Mouse (Mus musculus): Measurements from ENCODE around the gene Plxdc1. TPM values are rescaled to one million over a fixed set of nuclear protein-coding genes. Genes with fewer than 3 reads are reported as not detected.

Plxdc1 gene
- total and polyA plus RNA-seq, 3 experiments = 11.0 to 22.2 (median 17.5) TPM

Small RNA genes lying within 50 kb of the gene (microRNA-seq; reads per million reads assigned to microRNA genes)
- gene Gm22461 (0 reads per million in 2 experiments), gene Gm27597 (0 reads per million in 2 experiments)

Other genes starting within 250 kb of the Plxdc1 start
- 10 to 100 TPM; 26.9 to 27.2 TPM for gene Pip4k2b, start 241.7 kb downstream of the Plxdc1 start, total RNA-seq (2021)
- gene Pip4k2b, start 241.7 kb downstream of the Plxdc1 start, polyA plus RNA-seq (2012; rRNA removed) = 12.8 and 14.7 TPM in 2 replicates
- 10 to 100 TPM; 17.5 to 28.9 TPM for gene Cwc25, start 219.9 kb downstream of the Plxdc1 start, total RNA-seq (2021)
- gene Cwc25, start 219.9 kb downstream of the Plxdc1 start, polyA plus RNA-seq (2012; rRNA removed) = 5.1 and 6.5 TPM in 2 replicates
- gene 1700001P01Rik, start 210.5 kb downstream of the Plxdc1 start, total RNA-seq (2021) = under 1 TPM in 1 of 2 experiments, not detected in 1; 0.49 TPM
- not detected in 2 replicates for gene 1700001P01Rik, start 210.5 kb downstream of the Plxdc1 start, polyA plus RNA-seq (2012; rRNA removed)
- gene Rpl23, start 204.0 kb downstream of the Plxdc1 start, total RNA-seq (2021) = 100 to 1,000 TPM; 700 to 846 TPM
- gene Rpl23, start 204.0 kb downstream of the Plxdc1 start, polyA plus RNA-seq (2012; rRNA removed) = 13.7 and 14.2 TPM in 2 replicates
- gene Lasp1, start 187.4 kb downstream of the Plxdc1 start, total RNA-seq (2021) = 100 to 1,000 TPM; 118 to 172 TPM
- 127 and 138 TPM in 2 replicates for gene Lasp1, start 187.4 kb downstream of the Plxdc1 start, polyA plus RNA-seq (2012; rRNA removed)
- 1 to 10 TPM; 2.9 to 4.6 TPM for gene B230217C12Rik, start 145.7 kb downstream of the Plxdc1 start, total RNA-seq (2021)
- 1.8 and 2.5 TPM in 2 replicates for gene B230217C12Rik, start 145.7 kb downstream of the Plxdc1 start, polyA plus RNA-seq (2012; rRNA removed)
- gene Fbxo47, start 102.3 kb downstream of the Plxdc1 start, total RNA-seq (2021) = 1 to 10 TPM in 1 of 2 experiments, under 1 TPM in 1; 0.78 to 1.0 TPM
- 0.21 TPM in 1 of 2 replicates, not detected in the other for gene Fbxo47, start 102.3 kb downstream of the Plxdc1 start, polyA plus RNA-seq (2012; rRNA removed)
- gene Arl5c, start 9.7 kb upstream of the Plxdc1 start, total RNA-seq (2021) = 1 to 10 TPM in 1 of 2 experiments, under 1 TPM in 1; 0.29 to 1.2 TPM
- 0.43 and 0.87 TPM in 2 replicates for gene Arl5c, start 9.7 kb upstream of the Plxdc1 start, polyA plus RNA-seq (2012; rRNA removed)
- gene Cacnb1, start 36.6 kb upstream of the Plxdc1 start, total RNA-seq (2021) = 1 to 10 TPM; 6.9 to 9.6 TPM
- gene Cacnb1, start 36.6 kb upstream of the Plxdc1 start, polyA plus RNA-seq (2012; rRNA removed) = 14.4 and 14.5 TPM in 2 replicates
- 1,000 to 10,000 TPM; 1,223 to 1,284 TPM for gene Rpl19, start 40.3 kb upstream of the Plxdc1 start, total RNA-seq (2021)
- 128 and 129 TPM in 2 replicates for gene Rpl19, start 40.3 kb upstream of the Plxdc1 start, polyA plus RNA-seq (2012; rRNA removed)
- 1 to 10 TPM; 3.6 to 4.0 TPM for gene Stac2, start 67.0 kb upstream of the Plxdc1 start, total RNA-seq (2021)
- gene Stac2, start 67.0 kb upstream of the Plxdc1 start, polyA plus RNA-seq (2012; rRNA removed) = 0.71 and 0.83 TPM in 2 replicates
- gene Fbxl20, start 164.0 kb upstream of the Plxdc1 start, total RNA-seq (2021) = 10 to 100 TPM; 22.4 to 29.3 TPM
- gene Fbxl20, start 164.0 kb upstream of the Plxdc1 start, polyA plus RNA-seq (2012; rRNA removed) = 34.6 and 36.2 TPM in 2 replicates
- gene Med1, start 206.8 kb upstream of the Plxdc1 start, total RNA-seq (2021) = 10 to 100 TPM; 51.9 to 70.1 TPM
- 9.3 and 17.5 TPM in 2 replicates for gene Med1, start 206.8 kb upstream of the Plxdc1 start, polyA plus RNA-seq (2012; rRNA removed)
- 10 to 100 TPM; 33.0 to 52.8 TPM for gene Cdk12, start 216.6 kb upstream of the Plxdc1 start, total RNA-seq (2021)
- gene Cdk12, start 216.6 kb upstream of the Plxdc1 start, polyA plus RNA-seq (2012; rRNA removed) = 7.4 and 8.3 TPM in 2 replicates